Mouse (Mus musculus): ENCODE results near the gene Pgk2.
"Not testable (repeated sequence)": the region's sequence is repeated elsewhere in the genome, so short reads cannot be mapped to it uniquely, and the experiment has no call there.

Gene Pgk2

GRCm38 (mm10) chr17:40208540-40208939, at the start of gene Pgk2:
TSS of gene Pgk2 (minus strand) at chr17:40208640.
- DNase-seq: no peak

GRCm38 (mm10) chr17:40252487-40252886, 44.0 kb upstream of the Pgk2 start:
- DNase-seq: no peak

- DNase-seq: no peak
Measured at GRCm38 (mm10) chr17:40242135-40242534, 33.7 kb upstream of the Pgk2 start, which contains the start of gene Crisp3. TSS of gene Crisp3 (minus strand) at chr17:40242288.

GRCm38 (mm10) chr17:40201803-40202202, 6.6 kb downstream of the Pgk2 start:
- not testable (repeated sequence) for DNase-seq

- DNase-seq: not testable (repeated sequence)
Measured at GRCm38 (mm10) chr17:40190192-40190591, 18.2 kb downstream of the Pgk2 start.

GRCm38 (mm10) chr17:40157729-40158359, 50.6 kb downstream of the Pgk2 start:
- DNase-seq: not testable (repeated sequence)
